Mouse (Mus musculus) midbrain, embryonic 13.5 days (tissue): ENCODE results near the gene Slc13a5. TPM values are rescaled to one million over a fixed set of nuclear protein-coding genes. Genes with fewer than 3 reads are reported as not detected.

ENCODE experiments used
- ATAC-seq: fragments of 200-750 bp; cut with Nextera tagmentation; 2 replicates; pipeline ENCODE4 v1.8.0; 2017; ENCODE audit warnings: mild to moderate bottlenecking, moderate TSS enrichment, moderate library complexity
- H3K27ac ChIP-seq: fragments of 300-500 bp; sonication (generic); 2 replicates; pipeline ENCODE4 v1.5.1; 2015; ENCODE audit warnings: inconsistent platforms, mild to moderate bottlenecking, moderate library complexity
- H3K27me3 ChIP-seq: fragments of 300-500 bp; sonication (generic); 2 replicates; pipeline ENCODE4 v1.6.1; 2015; ENCODE audit warnings: mild to moderate bottlenecking, inconsistent platforms
- H3K36me3 ChIP-seq: fragments of 300-500 bp; sonication (generic); 2 replicates; pipeline ENCODE4 v1.6.1; 2015; ENCODE audit warnings: mild to moderate bottlenecking, inconsistent platforms
- H3K4me1 ChIP-seq: fragments of 300-500 bp; sonication (generic); replicated peaks from 2 replicates; pipeline ENCODE4 v1.6.1; 2015; ENCODE audit warnings: inconsistent platforms
- H3K4me2 ChIP-seq: fragments of 300-500 bp; sonication (generic); replicated peaks from 2 replicates; pipeline ENCODE4 v1.6.1; 2015; ENCODE audit warnings: moderate library complexity, mild to moderate bottlenecking, inconsistent platforms
- H3K4me3 ChIP-seq: fragments of 300-500 bp; sonication (generic); replicated peaks from 2 replicates; pipeline ENCODE4 v1.5.1; 2015; ENCODE audit warnings: mild to moderate bottlenecking, inconsistent platforms
- H3K9ac ChIP-seq: fragments of 300-500 bp; sonication (generic); replicated peaks from 2 replicates; pipeline ENCODE4 v1.6.1; 2015; ENCODE audit warnings: mild to moderate bottlenecking, inconsistent platforms
- H3K9me3 ChIP-seq: fragments of 300-500 bp; sonication (generic); 2 replicates; pipeline ENCODE4 v1.6.1; 2016; ENCODE audit warnings: mild to moderate bottlenecking, inconsistent platforms
- WGBS: fragments of 180-500 bp; shearing (Covaris S2); methylation state at CpG from one replicate; pipeline ENCODE4 v1.1.7; 2015; 5-methylcytosine and 5-hydroxymethylcytosine counted together
- polyA plus RNA-seq: library from polyadenylated mRNA; unstranded; fragments of >200 nt; fragmentation: Nextera tagmentation; extraction: Ambion mirVana; gene quantifications from 2 replicates; pipeline ENCODE4 v1.2.1, GENCODE M21; 2015

The Slc13a5 gene
- polyA plus RNA-seq, 1 experiment from 2014 or later = 0.69 TPM

GRCm38 (mm10) chr11:72285971-72286480 is 19.0 kb upstream of the Slc13a5 start:
- H3K27ac ChIP-seq = no peak overlapping the region
- 78% methylated on average over 6 of the region's 6 CpGs for WGBS
- ATAC-seq = no peak
- H3K9me3 ChIP-seq = no peaks in the 10 kb centered on the region
- H3K4me2 ChIP-seq = no peak overlapping the region
- H3K9ac ChIP-seq = no peak overlapping the region
- no peaks in the 10 kb centered on the region for H3K36me3 ChIP-seq
- H3K27me3 ChIP-seq = no peaks in the 10 kb centered on the region
- no peak overlapping the region for H3K4me3 ChIP-seq
- no peaks in the 10 kb centered on the region for H3K4me1 ChIP-seq

- no peak for ATAC-seq
- H3K4me2 ChIP-seq = no peak overlapping the region
Measured at GRCm38 (mm10) chr11:72284532-72285182, 17.6 kb upstream of the Slc13a5 start.

GRCm38 (mm10) chr11:72283486-72284224 is 16.6 kb upstream of the Slc13a5 start:
- Histone ChIP-seq H3K4me1 (no peaks in the 10 kb centered on the region), H3K36me3 (no peaks in the 10 kb centered on the region), H3K9me3 (no peaks in the 10 kb centered on the region), H3K4me2 (no peak overlapping the region), H3K9ac (no peak overlapping the region), H3K27me3 (no peaks in the 10 kb centered on the region), H3K4me3 (no peak overlapping the region), H3K27ac (no peak overlapping the region)
- 88% methylated on average over 16 of the region's 16 CpGs for WGBS
- no peak for ATAC-seq

More at GRCm38 (mm10) chr11:72284532-72285182, 17.6 kb upstream of the Slc13a5 start:
- Histone ChIP-seq H3K27ac (no peak overlapping the region), H3K4me3 (no peak overlapping the region), H3K36me3 (no peaks in the 10 kb centered on the region), H3K4me1 (no peaks in the 10 kb centered on the region), H3K9me3 (no peaks in the 10 kb centered on the region), H3K9ac (no peak overlapping the region), H3K27me3 (no peaks in the 10 kb centered on the region)
- WGBS = 85% methylated on average over 14 of the region's 14 CpGs

- Histone ChIP-seq H3K4me1 (no peaks in the 10 kb centered on the region), H3K4me2 (no peak overlapping the region), H3K9ac (no peak overlapping the region), H3K4me3 (no peak overlapping the region), H3K36me3 (no peaks in the 10 kb centered on the region), H3K27ac (no peak overlapping the region), H3K9me3 (no peaks in the 10 kb centered on the region), H3K27me3 (no peaks in the 10 kb centered on the region)
- WGBS = 70% methylated on average over 5 of the region's 5 CpGs
- ATAC-seq = no peak
Measured at GRCm38 (mm10) chr11:72281852-72282400, 14.9 kb upstream of the Slc13a5 start.

GRCm38 (mm10) chr11:72281143-72281851 is 14.3 kb upstream of the Slc13a5 start:
- 84% methylated on average over 5 of the region's 5 CpGs for whole genome bisulfite sequencing
- Histone ChIP-seq H3K4me3 (no peak overlapping the region), H3K27ac (no peak overlapping the region), H3K4me1 (no peaks in the 10 kb centered on the region), H3K27me3 (no peaks in the 10 kb centered on the region), H3K9me3 (no peaks in the 10 kb centered on the region), H3K4me2 (no peak overlapping the region), H3K36me3 (no peaks in the 10 kb centered on the region), H3K9ac (no peak overlapping the region)
- no peak for ATAC-seq

GRCm38 (mm10) chr11:72273341-72273740 is 6.3 kb upstream of the Slc13a5 start:
- Histone ChIP-seq H3K27me3 (0 out of 2 replicates have a peak, but pooled peaks cover 2% of the 10 kb centered on the region), H3K4me2 (no peak overlapping the region), H3K4me3 (no peak overlapping the region), H3K4me1 (no peaks in the 10 kb centered on the region), H3K9ac (no peak overlapping the region), H3K9me3 (no peaks in the 10 kb centered on the region), H3K36me3 (no peaks in the 10 kb centered on the region), H3K27ac (no peak overlapping the region)
- WGBS = 79% methylated on average over 3 of the region's 3 CpGs
- no peak for ATAC-seq

- WGBS = 67% methylated on average over 1 of the region's 1 CpGs
- no peak overlapping the region for H3K9ac ChIP-seq
- ATAC-seq = no peak
Measured at GRCm38 (mm10) chr11:72271761-72272160, 4.7 kb upstream of the Slc13a5 start.

GRCm38 (mm10) chr11:72266207-72266959 is 639 bp downstream of the Slc13a5 start:
- Histone ChIP-seq H3K27ac (no peak overlapping the region), H3K4me3 (peak overlapping the region; percentile 45), H3K27me3 (peaks cover 52% of the 10 kb centered on the region), H3K4me2 (peak overlapping the region; percentile 83), H3K9me3 (no peaks in the 10 kb centered on the region), H3K4me1 (peaks cover 21% of the 10 kb centered on the region), H3K9ac (peak overlapping the region; percentile 55), H3K36me3 (no peaks in the 10 kb centered on the region)
- peak; percentile 92 for ATAC-seq
- 1% methylated on average over 46 of the region's 46 CpGs for WGBS

More at GRCm38 (mm10) chr11:72271761-72272160, 4.7 kb upstream of the Slc13a5 start:
- H3K9me3 ChIP-seq = no peaks in the 10 kb centered on the region
- no peak overlapping the region for H3K4me3 ChIP-seq
- peaks cover 6% of the 10 kb centered on the region for H3K4me1 ChIP-seq
- peaks cover 18% of the 10 kb centered on the region for H3K27me3 ChIP-seq
- H3K27ac ChIP-seq = no peak overlapping the region
- no peak overlapping the region for H3K4me2 ChIP-seq
- H3K36me3 ChIP-seq = no peaks in the 10 kb centered on the region

- peaks cover 52% of the 10 kb centered on the region for H3K27me3 ChIP-seq
- 8% methylated on average over 11 of the region's 11 CpGs for WGBS
- no peak for ATAC-seq
- no peak overlapping the region for H3K27ac ChIP-seq
- no peaks in the 10 kb centered on the region for H3K9me3 ChIP-seq
- 0 out of 2 replicates have a peak overlapping the region, but pooled peaks have one; percentile 3 for H3K4me3 ChIP-seq
- peak overlapping the region; percentile 83; the same call in 1 of the 2 replicates for H3K4me2 ChIP-seq
- no peaks in the 10 kb centered on the region for H3K36me3 ChIP-seq
- no peak overlapping the region for H3K9ac ChIP-seq
- H3K4me1 ChIP-seq = peaks cover 21% of the 10 kb centered on the region
Measured at GRCm38 (mm10) chr11:72265483-72265882, 1.5 kb downstream of the Slc13a5 start.

GRCm38 (mm10) chr11:72256441-72256840 is 10.6 kb downstream of the Slc13a5 start:
- no peaks in the 10 kb centered on the region for H3K36me3 ChIP-seq
- no peaks in the 10 kb centered on the region for H3K4me1 ChIP-seq
- no peak for ATAC-seq
- no peaks in the 10 kb centered on the region for H3K9me3 ChIP-seq
- H3K4me2 ChIP-seq = no peak overlapping the region
- no peak overlapping the region for H3K4me3 ChIP-seq
- H3K27me3 ChIP-seq = no peaks in the 10 kb centered on the region
- H3K9ac ChIP-seq = no peak overlapping the region
- no peak overlapping the region for H3K27ac ChIP-seq
- 86% methylated on average over 2 of the region's 2 CpGs for WGBS

- 91% methylated on average over 4 of the region's 4 CpGs for WGBS
- Histone ChIP-seq H3K9me3 (no peaks in the 10 kb centered on the region), H3K9ac (no peak overlapping the region), H3K36me3 (no peaks in the 10 kb centered on the region), H3K27ac (no peak overlapping the region), H3K4me1 (no peaks in the 10 kb centered on the region), H3K4me2 (no peak overlapping the region), H3K4me3 (no peak overlapping the region), H3K27me3 (no peaks in the 10 kb centered on the region)
- no peak for ATAC-seq
Measured at GRCm38 (mm10) chr11:72255629-72256028, 11.4 kb downstream of the Slc13a5 start.
